Mouse (Mus musculus) cortical plate, adult 2 months (tissue): ENCODE results near the gene Ifi206. TPM values are rescaled to one million over a fixed set of nuclear protein-coding genes. Genes with fewer than 3 reads are reported as not detected.

Source experiments
- H3K27ac ChIP-seq: fragments of 200-500 bp; 2 replicates; pipeline ENCODE4 v1.5.1; 2012; ENCODE audit warnings: low read length, control low read depth, inconsistent platforms; ENCODE audit not compliant: insufficient read depth
- H3K4me1 ChIP-seq: fragments of 200-500 bp; 2 replicates; pipeline ENCODE4 v1.6.1; 2011; ENCODE audit warnings: low read length; ENCODE audit not compliant: control insufficient read depth, insufficient read depth
- H3K4me3 ChIP-seq: fragments of 200-500 bp; 2 replicates; pipeline ENCODE4 v1.5.1; 2011; ENCODE audit warnings: mild to moderate bottlenecking, low read length, control low read depth; ENCODE audit not compliant: insufficient read depth
- CTCF ChIP-seq: fragments of 200-500 bp; IDR thresholded peaks from 2 replicates; pipeline ENCODE4 v1.5.1; 2011; ENCODE audit warnings: mild to moderate bottlenecking, control low read depth, low read length; ENCODE audit not compliant: insufficient read depth; ENCODE audit errors: extremely low read depth
- POLR2A ChIP-seq: fragments of 200-500 bp; IDR thresholded peaks from 2 replicates; pipeline ENCODE4 v1.6.1; 2011; ENCODE audit warnings: mild to moderate bottlenecking, low read length, control low read depth; ENCODE audit not compliant: insufficient read depth; ENCODE audit errors: extremely low read depth
- polyA plus RNA-seq: library from polyadenylated mRNA; depleted of rRNA; stranded (reverse); fragments of >200 nt; gene quantifications from 2 replicates; pipeline ENCODE4 v1.2.3, GENCODE M21; 2012; rRNA removed

Ifi206 gene
- polyA plus RNA-seq, 1 experiment, result 0.06 TPM

DNA sequence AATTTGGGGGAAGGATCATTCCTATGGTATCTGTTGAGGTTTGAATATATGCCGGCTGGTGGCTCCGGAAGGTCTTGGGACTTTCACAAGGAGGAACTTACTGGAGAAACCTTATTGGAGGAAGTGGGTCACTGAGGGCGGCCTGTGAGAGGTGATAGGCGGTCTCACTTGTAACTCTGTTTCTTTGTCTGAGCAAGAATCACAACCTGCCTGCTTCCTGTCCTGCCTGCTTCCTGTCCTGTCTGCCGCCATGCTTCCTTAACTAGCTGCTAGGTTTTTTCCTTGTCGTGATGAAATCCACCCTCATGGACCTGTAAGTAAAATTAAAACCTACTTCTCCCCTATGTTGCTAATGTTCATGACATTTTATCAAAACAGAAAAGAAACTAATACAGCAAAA, 70.5 kb downstream of the Ifi206 start:
- H3K27ac ChIP-seq, result no peak overlapping the region
- TF ChIP-seq CTCF, result no peak
- no peak for TF ChIP-seq POLR2A
- no peak overlapping the region for H3K4me3 ChIP-seq

DNA sequence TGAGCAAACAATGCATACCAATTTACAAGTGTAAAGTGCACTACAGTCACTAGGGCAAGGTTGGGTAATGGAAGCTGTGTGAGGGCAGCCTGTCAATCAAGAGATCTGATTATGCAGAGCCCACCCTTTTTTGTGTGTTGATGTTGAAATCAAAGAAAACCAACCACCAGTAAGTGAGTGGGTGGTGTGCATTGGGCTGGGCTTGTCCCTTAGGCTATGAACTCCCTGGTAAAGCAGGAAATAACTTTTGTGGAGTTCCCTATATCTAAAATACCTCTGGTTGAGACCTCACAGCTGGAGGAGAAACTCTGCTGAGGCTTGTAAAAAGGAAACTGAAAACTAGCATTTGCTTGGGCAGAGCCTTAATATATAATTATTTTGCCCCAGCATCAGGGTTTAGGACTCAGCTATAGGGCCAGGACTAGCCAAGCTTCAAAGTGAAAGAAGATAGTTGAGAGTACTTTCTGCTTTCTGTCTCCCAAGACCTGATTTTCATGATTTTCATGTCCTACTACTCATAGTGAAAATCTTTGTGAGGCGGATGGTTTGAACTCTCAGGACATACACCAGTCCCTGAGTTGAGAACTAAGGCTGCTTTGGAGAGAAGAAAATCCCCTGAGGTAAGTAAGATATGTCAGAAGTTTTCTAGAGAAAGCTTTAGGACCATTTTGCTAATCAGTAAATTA, 71.8 kb downstream of the Ifi206 start:
- no peak overlapping the region for H3K4me3 ChIP-seq

More for the DNA sequence above, 70.5 kb downstream of the Ifi206 start:
- H3K4me1 ChIP-seq, result no peaks in the 10 kb centered on the region

DNA sequence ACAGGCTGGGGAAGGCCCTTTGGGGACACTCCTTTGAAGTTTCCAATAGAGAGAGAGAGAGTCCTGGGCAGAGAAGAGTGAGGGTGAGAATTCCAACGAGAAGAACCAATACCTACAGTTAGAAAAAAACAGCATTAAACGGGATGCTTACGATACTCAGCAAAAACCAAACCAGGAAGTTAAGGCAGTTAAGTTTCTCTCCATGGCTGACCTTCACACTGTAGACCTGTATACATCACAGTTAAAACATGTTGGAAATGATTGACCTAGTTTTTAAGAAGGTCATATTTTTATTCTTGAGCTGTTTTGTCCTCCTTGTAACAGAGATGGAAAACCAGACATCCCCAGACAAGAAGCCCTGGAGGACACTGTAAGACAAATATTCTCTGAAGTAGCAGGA, 72.3 kb downstream of the Ifi206 start:
- H3K4me3 ChIP-seq, result no peak overlapping the region
- no peak overlapping the region for H3K27ac ChIP-seq

More for the DNA sequence above, 71.8 kb downstream of the Ifi206 start:
- no peak for TF ChIP-seq CTCF
- TF ChIP-seq POLR2A, result no peak
- no peak overlapping the region for H3K27ac ChIP-seq
- H3K4me1 ChIP-seq, result no peaks in the 10 kb centered on the region

More for the DNA sequence above, 72.3 kb downstream of the Ifi206 start:
- TF ChIP-seq CTCF (no peak), POLR2A (no peak)
- no peaks in the 10 kb centered on the region for H3K4me1 ChIP-seq

Other genes starting within 250 kb of the Ifi206 start
- not detected in 2 replicates for gene Olfr418, start 225.0 kb downstream of the Ifi206 start, polyA plus RNA-seq
- not detected in 2 replicates for gene Mptx2, start 213.3 kb downstream of the Ifi206 start, polyA plus RNA-seq
- 105 and 115 TPM in 2 replicates for gene Ackr1, start 157.3 kb downstream of the Ifi206 start, polyA plus RNA-seq
- 3.4 and 3.6 TPM in 2 replicates for gene Aim2, start 140.2 kb downstream of the Ifi206 start, polyA plus RNA-seq
- 404 and 407 TPM in 2 replicates for gene Cadm3, start 123.3 kb downstream of the Ifi206 start, polyA plus RNA-seq
- gene Ifi214, start 44.9 kb upstream of the Ifi206 start, polyA plus RNA-seq, result not detected in 2 replicates
- gene Ifi213, start 108.2 kb upstream of the Ifi206 start, polyA plus RNA-seq, result 0.13 and 0.28 TPM in 2 replicates
- 0.21 TPM in 2 replicates for gene Ifi209, start 139.9 kb upstream of the Ifi206 start, polyA plus RNA-seq
- gene Ifi208, start 182.6 kb upstream of the Ifi206 start, polyA plus RNA-seq, result not detected in 2 replicates